Comparison of ENCODE assay signal across 9 mouse cellular contexts in the genomic region with DNA sequence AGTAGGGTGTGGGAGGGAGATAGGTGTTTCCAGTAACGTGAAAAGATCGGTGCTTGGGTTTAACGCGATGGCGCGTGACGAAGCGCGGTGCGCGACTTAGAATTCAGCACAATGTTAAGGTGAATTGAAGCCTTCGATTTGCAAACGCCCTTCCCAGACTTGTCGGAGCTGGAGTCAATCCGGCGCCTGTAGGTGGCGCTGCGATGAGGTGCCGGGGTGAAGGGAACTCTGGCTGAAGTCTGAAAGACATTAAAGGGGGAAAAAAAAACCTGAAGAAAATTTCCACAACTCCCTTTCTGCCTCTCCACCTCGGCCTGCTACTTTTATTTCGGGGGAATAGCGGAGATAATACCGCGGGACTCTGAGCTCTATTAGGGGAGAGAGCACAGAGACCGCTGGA. TPM values are rescaled to one million over a fixed set of nuclear protein-coding genes. Genes with fewer than 3 reads are reported as not detected.
A peak's percentile ranks its signal among the peaks of the same experiment; 100 is the strongest.
DNase-seq lines count a peak whose midpoint lies in the region.
"Had no signal": no experiment of that assay in that cellular context is flagged by ENCODE, and none has a peak within 500 bp of the region (broad histone marks: within the 10 kb centered on the region; RNA-seq: fewer than 3 reads in every experiment).

No protein-coding gene starts in this region.

- intact Hi-C loops in gastrocnemius, postnatal 36 days (cut with DNase I): no loop called here

- peak; percentile 46 for DNase-seq in gastrocnemius, postnatal 10 days
- no peak for DNase-seq in gastrocnemius, postnatal 36 days
- peak; percentile 33 for DNase-seq in ovary, postnatal 36 days (ENCODE audit: low spot score)
- DNase-seq in ovary, postnatal 10 days (ENCODE audit: low spot score): no peak
- peak; percentile 68 to 78 for DNase-seq in kidney, postnatal 4 days
- DNase-seq in testis, postnatal 14 days (ENCODE audit: low spot score): peak; percentile 54
- DNase-seq in left cerebral cortex, adult 9 months (ENCODE audit: low spot score in 2 of 2): no peak
- DNase-seq in urinary bladder, postnatal 36 days (ENCODE audit: low spot score in 2 of 2): no peak

RNA-seq across cellular contexts. Expression of a gene that starts 1.8 kb away (rescaled TPM):
- total RNA-seq in gastrocnemius, postnatal 10 days (2021): under 1 TPM; 0.07 to 0.20 TPM
- under 1 TPM in 1 of 2 experiments, not detected in 1; 0.12 TPM for total RNA-seq in gastrocnemius, postnatal 36 days (2021)
- total RNA-seq: CH12.LX had no signal

Comparison
In these comparisons a context has a peak if more than half of its experiments do, and no peak if none do; other contexts are left out.
1. DNase-seq: peak in gastrocnemius, postnatal 10 days (single experiment), ovary, postnatal 36 days (single experiment), kidney, postnatal 4 days (2 of 2) and testis, postnatal 14 days (single experiment); none in gastrocnemius, postnatal 36 days (0 of 2), ovary, postnatal 10 days (single experiment), left cerebral cortex, adult 9 months (0 of 2) and urinary bladder, postnatal 36 days (0 of 2).